Mouse (Mus musculus) embryonic stem cell, embryonic (primary cell): ENCODE measurements at regions not wholly inside any gene's neighbourhood (a gene's known extent, or its start where the extent isn't known, plus 50 kb on each side); places are given as distances from the start of the nearest gene placed in this dataset.

Experiments
- CTCF ChIA-PET, 4 experiments: fragments of 300-600 bp in 2 of 4; fragments of 350-600 bp in 2 of 4; sonication (Branson Sonifier 250); formaldehyde crosslinking; loops; one replicate each; lab custom pipeline; 2022; ENCODE audit warnings: inconsistent platforms in 2 of 4; lab: Charles Lee
- POLR2A ChIA-PET, 4 experiments: fragments of 300-600 bp in 2 of 4; fragments of 350-600 bp in 2 of 4; sonication (Branson Sonifier 250); formaldehyde crosslinking; loops; one replicate each; lab custom pipeline; 2022; ENCODE audit warnings: antibody characterized with exemption in 4 of 4, inconsistent platforms in 1 of 4; lab: Charles Lee

- CTCF ChIA-PET = no interaction called here
- POLR2A ChIA-PET = interaction anchor here in 1 of 4 experiments (0.6 kb wide), 1 partner anchor 180 kb away, joined by 3 read pairs; no protein-coding TSS in a partner anchor
Measured at GRCm38 (mm10) chr12:54374060-54374459, 170.4 kb upstream of the Egln3 start.

- ChIA-PET POLR2A (no interaction called here), CTCF (no interaction called here)
Measured at GRCm38 (mm10) chr12:54369217-54369616, 165.6 kb upstream of the Egln3 start.

- CTCF ChIA-PET = interaction anchor here in 1 of 4 experiments (0.5 kb wide), 1 partner anchor 11 kb away, joined by 3 read pairs; no protein-coding TSS in a partner anchor
- POLR2A ChIA-PET = interaction anchor here in 3 of 4 experiments (0.5 to 2.3 kb wide), 5 partner anchors 10 to 52 kb away, joined by 4 to 19 read pairs (median 5); no protein-coding TSS in a partner anchor
Measured at GRCm38 (mm10) chr12:54364381-54365095, 160.9 kb upstream of the Egln3 start.

GRCm38 (mm10) chr12:54361762-54362161, 158.1 kb upstream of the Egln3 start:
- ChIA-PET CTCF (no interaction called here), POLR2A (no interaction called here)

GRCm38 (mm10) chr12:54354187-54354586, 150.5 kb upstream of the Egln3 start:
- POLR2A ChIA-PET = interaction anchor here in 2 of 4 experiments (0.5 to 4.5 kb wide), 13 partner anchors 10 to 300 kb away, joined by 3 to 19 read pairs (median 3); no protein-coding TSS in a partner anchor
- CTCF ChIA-PET = interaction anchor here in 2 of 4 experiments (0.6 to 1.0 kb wide), 4 partner anchors 10 to 294 kb away, joined by 3 to 4 read pairs (median 3); no protein-coding TSS in a partner anchor

- ChIA-PET POLR2A (interaction anchor here in 2 of 4 experiments (0.8 to 4.5 kb wide), 12 partner anchors 10 to 189 kb away, joined by 3 to 19 read pairs (median 3); no protein-coding TSS in a partner anchor), CTCF (interaction anchor here in 2 of 4 experiments (0.8 to 1.0 kb wide), 3 partner anchors 10 to 293 kb away, joined by 3 read pairs; no protein-coding TSS in a partner anchor)
Measured at GRCm38 (mm10) chr12:54353694-54354093, 150.0 kb upstream of the Egln3 start.

- CTCF ChIA-PET = interaction anchor here in 1 of 4 experiments (1.0 kb wide), 1 partner anchor 11 kb away, joined by 3 read pairs; no protein-coding TSS in a partner anchor
- POLR2A ChIA-PET = interaction anchor here in 3 of 4 experiments (1.0 to 4.5 kb wide), 9 partner anchors 11 to 174 kb away, joined by 3 to 19 read pairs (median 3); no protein-coding TSS in a partner anchor
Measured at GRCm38 (mm10) chr12:54352963-54353606, 149.4 kb upstream of the Egln3 start.

GRCm38 (mm10) chr12:54350293-54350692, 146.6 kb upstream of the Egln3 start:
- ChIA-PET CTCF (no interaction called here), POLR2A (no interaction called here)

- ChIA-PET POLR2A (interaction anchor here in 3 of 4 experiments (0.8 to 1.9 kb wide), 6 partner anchors 9 to 171 kb away, joined by 3 to 7 read pairs (median 4); no protein-coding TSS in a partner anchor), CTCF (interaction anchor here in 1 of 4 experiments (0.5 kb wide), 1 partner anchor 296 kb away, joined by 3 read pairs; no protein-coding TSS in a partner anchor)
Measured at GRCm38 (mm10) chr12:54349403-54349802, 145.7 kb upstream of the Egln3 start.

GRCm38 (mm10) chr12:54343493-54343892, 139.8 kb upstream of the Egln3 start:
- ChIA-PET CTCF (no interaction called here), POLR2A (no interaction called here)

- CTCF ChIA-PET = no interaction called here
- POLR2A ChIA-PET = interaction anchor here in 1 of 4 experiments (1.0 kb wide), 1 partner anchor 18 kb away, joined by 3 read pairs; no protein-coding TSS in a partner anchor
Measured at GRCm38 (mm10) chr12:54335509-54335908, 131.8 kb upstream of the Egln3 start.

- POLR2A ChIA-PET = interaction anchor here in 1 of 4 experiments (0.5 to 1.2 kb wide), 5 partner anchors 8 to 300 kb away, joined by 3 to 5 read pairs (median 3); no protein-coding TSS in a partner anchor
- CTCF ChIA-PET = interaction anchor here in 1 of 4 experiments (0.6 kb wide), 1 partner anchor 155 kb away, joined by 3 read pairs; no protein-coding TSS in a partner anchor
Measured at GRCm38 (mm10) chr12:54334491-54335132, 131.0 kb upstream of the Egln3 start.

GRCm38 (mm10) chr12:54333632-54334321, 130.1 kb upstream of the Egln3 start:
- ChIA-PET POLR2A (interaction anchor here in 1 of 4 experiments (0.5 to 1.2 kb wide), 4 partner anchors 8 to 299 kb away, joined by 3 to 5 read pairs (median 4); no protein-coding TSS in a partner anchor), CTCF (interaction anchor here in 2 of 4 experiments (0.6 kb wide), 2 partner anchors 130 to 156 kb away, joined by 3 read pairs; partner anchors contain the start of gene Egln3 (in 1 of the 2))

- ChIA-PET CTCF (no interaction called here), POLR2A (interaction anchor here in 2 of 4 experiments (0.7 to 1.3 kb wide), 2 partner anchors 11 to 246 kb away, joined by 4 read pairs; no protein-coding TSS in a partner anchor)
Measured at GRCm38 (mm10) chr12:54327483-54327882, 123.8 kb upstream of the Egln3 start.

GRCm38 (mm10) chr12:54326571-54326970, 122.9 kb upstream of the Egln3 start:
- POLR2A ChIA-PET = interaction anchor here in 2 of 4 experiments (1.0 to 1.3 kb wide), 2 partner anchors 8 to 10 kb away, joined by 3 to 4 read pairs; no protein-coding TSS in a partner anchor
- CTCF ChIA-PET = no interaction called here

- ChIA-PET POLR2A (interaction anchor here in 2 of 4 experiments (1.2 to 1.4 kb wide), 2 partner anchors 127 to 194 kb away, joined by 3 read pairs; no protein-coding TSS in a partner anchor), CTCF (interaction anchor here in 2 of 4 experiments (0.6 to 1.4 kb wide), 6 partner anchors 34 to 325 kb away, joined by 3 to 5 read pairs (median 4); no protein-coding TSS in a partner anchor)
Measured at GRCm38 (mm10) chr12:54320533-54320932, 116.9 kb upstream of the Egln3 start.

GRCm38 (mm10) chr12:54316980-54317471, 113.4 kb upstream of the Egln3 start:
- ChIA-PET POLR2A (interaction anchor here in 3 of 4 experiments (0.6 to 1.7 kb wide), 52 partner anchors 10 to 1923 kb away, joined by 3 to 15 read pairs (median 4); partner anchors contain the start of genes Eapp (in 1 of the 3), Egln3 (in 1 of the 3) and Sptssa (in 1 of the 3)), CTCF (interaction anchor here in 2 of 4 experiments (0.5 to 1.2 kb wide), 6 partner anchors 112 to 586 kb away, joined by 3 to 7 read pairs (median 5); no protein-coding TSS in a partner anchor)
